Mouse (Mus musculus): ENCODE measurements around the gene Tubgcp6. TPM values are rescaled to one million over a fixed set of nuclear protein-coding genes. Genes with fewer than 3 reads are reported as not detected.

The Tubgcp6 gene
- polyA plus RNA-seq, 1 experiment from 2014 or later, result 27.7 TPM

- no peak for ATAC-seq (ENCODE audit: low FRiP score)
- Histone ChIP-seq H3K9me3 (no peaks in the 10 kb centered on the region), H3K27me3 (no peaks in the 10 kb centered on the region), H3K4me1 (peaks cover 23% of the 10 kb centered on the region), H3K36me3 (replicated peaks) (peaks cover 46% of the 10 kb centered on the region), H3K4me2 (peak overlapping the region; percentile 93; the same call in 1 of the 2 replicates), H3K9ac (no peak overlapping the region), H3K27ac (no peak overlapping the region), H3K4me3 (replicated peaks) (peak overlapping the region; percentile 87; the same call in 1 of the 2 replicates)
- WGBS, result 94% methylated on average over 4 of the region's 4 CpGs
Observed at GRCm38 (mm10) chr15:89090662-89091061, 32.2 kb downstream of the Tubgcp6 start.

- Histone ChIP-seq H3K9me3 (no peaks in the 10 kb centered on the region), H3K4me1 (peaks cover 23% of the 10 kb centered on the region), H3K4me2 (peak overlapping the region; percentile 93), H3K36me3 (replicated peaks) (peaks cover 46% of the 10 kb centered on the region), H3K4me3 (replicated peaks) (peak overlapping the region; percentile 87), H3K27ac (peak overlapping the region; percentile 70), H3K9ac (peak overlapping the region; percentile 90), H3K27me3 (no peaks in the 10 kb centered on the region)
- peak; percentile 63 for ATAC-seq (ENCODE audit: low FRiP score)
- WGBS, result 3% methylated on average over 64 of the region's 68 CpGs
Observed at GRCm38 (mm10) chr15:89089248-89090051, 33.5 kb downstream of the Tubgcp6 start.

GRCm38 (mm10) chr15:89088607-89089247 is 34.2 kb downstream of the Tubgcp6 start, which contains the start of gene Selenoo:
TSS of gene Selenoo (plus strand) at chr15:89089084.
- Histone ChIP-seq H3K27me3 (no peaks in the 10 kb centered on the region), H3K36me3 (replicated peaks) (peaks cover 46% of the 10 kb centered on the region), H3K9me3 (no peaks in the 10 kb centered on the region), H3K4me2 (peak within 1 kb of the TSS; percentile 93), H3K4me1 (peaks cover 23% of the 10 kb centered on the region), H3K27ac (peak within 1 kb of the TSS; percentile 70), H3K4me3 (replicated peaks) (peak within 1 kb of the TSS; percentile 87), H3K9ac (peak within 1 kb of the TSS; percentile 90)
- ATAC-seq (ENCODE audit: low FRiP score), result peak; percentile 96
- WGBS, result 2% methylated on average over 37 of the region's 38 CpGs

GRCm38 (mm10) chr15:89084826-89085225 is 38.1 kb downstream of the Tubgcp6 start:
- Histone ChIP-seq H3K36me3 (replicated peaks) (peaks cover 60% of the 10 kb centered on the region), H3K27ac (no peak overlapping the region), H3K27me3 (no peaks in the 10 kb centered on the region), H3K4me2 (no peak overlapping the region), H3K9me3 (no peaks in the 10 kb centered on the region), H3K9ac (no peak overlapping the region), H3K4me1 (peaks cover 12% of the 10 kb centered on the region), H3K4me3 (replicated peaks) (no peak overlapping the region)
- WGBS, result 90% methylated on average over 2 of the region's 2 CpGs
- no peak for ATAC-seq (ENCODE audit: low FRiP score)

GRCm38 (mm10) chr15:89083906-89084305 is 39.0 kb downstream of the Tubgcp6 start:
- WGBS, result 100% methylated on average over 1 of the region's 1 CpGs
- no peak for ATAC-seq (ENCODE audit: low FRiP score)
- peaks cover 60% of the 10 kb centered on the region for H3K36me3 ChIP-seq (replicated peaks)

GRCm38 (mm10) chr15:89078208-89078836 is 44.6 kb downstream of the Tubgcp6 start:
- H3K27me3 ChIP-seq, result 0 out of 2 replicates have a peak, but pooled peaks cover 2% of the 10 kb centered on the region
- 71% methylated on average over 9 of the region's 9 CpGs for WGBS
- peaks cover 23% of the 10 kb centered on the region for H3K36me3 ChIP-seq (replicated peaks)
- no peak overlapping the region for H3K4me3 ChIP-seq (replicated peaks)
- H3K4me2 ChIP-seq, result no peak overlapping the region
- no peak for ATAC-seq (ENCODE audit: low FRiP score)
- H3K27ac ChIP-seq, result no peak overlapping the region
- no peaks in the 10 kb centered on the region for H3K9me3 ChIP-seq
- H3K9ac ChIP-seq, result no peak overlapping the region; the same call in 1 of the 2 replicates
- H3K4me1 ChIP-seq, result peaks cover 38% of the 10 kb centered on the region

More at GRCm38 (mm10) chr15:89083906-89084305, 39.0 kb downstream of the Tubgcp6 start:
- Histone ChIP-seq H3K9me3 (no peaks in the 10 kb centered on the region), H3K4me1 (peaks cover 8% of the 10 kb centered on the region), H3K4me2 (no peak overlapping the region), H3K4me3 (replicated peaks) (no peak overlapping the region), H3K27me3 (no peaks in the 10 kb centered on the region), H3K9ac (no peak overlapping the region), H3K27ac (no peak overlapping the region)

GRCm38 (mm10) chr15:89076156-89076731 is 46.7 kb downstream of the Tubgcp6 start:
- Histone ChIP-seq H3K4me2 (peak overlapping the region; percentile 75), H3K4me1 (peaks cover 38% of the 10 kb centered on the region), H3K4me3 (replicated peaks) (peak overlapping the region; percentile 88), H3K36me3 (replicated peaks) (peaks cover 2% of the 10 kb centered on the region), H3K9ac (peak overlapping the region; percentile 81), H3K9me3 (no peaks in the 10 kb centered on the region), H3K27ac (peak overlapping the region; percentile 84), H3K27me3 (0 out of 2 replicates have a peak, but pooled peaks cover 4% of the 10 kb centered on the region)
- peak; percentile 50 for ATAC-seq (ENCODE audit: low FRiP score)
- WGBS, result 1% methylated on average over 37 of the region's 39 CpGs

GRCm38 (mm10) chr15:89075478-89076147 is 47.3 kb downstream of the Tubgcp6 start:
- H3K9me3 ChIP-seq, result no peaks in the 10 kb centered on the region
- ATAC-seq (ENCODE audit: low FRiP score), result peak; percentile 93
- H3K9ac ChIP-seq, result peak overlapping the region; percentile 81
- H3K27me3 ChIP-seq, result 0 out of 2 replicates have a peak, but pooled peaks cover 7% of the 10 kb centered on the region
- H3K4me1 ChIP-seq, result peaks cover 38% of the 10 kb centered on the region
- H3K4me2 ChIP-seq, result peak overlapping the region; percentile 75
- H3K36me3 ChIP-seq (replicated peaks), result no peaks in the 10 kb centered on the region
- peak overlapping the region; percentile 88 for H3K4me3 ChIP-seq (replicated peaks)
- peak overlapping the region; percentile 84 for H3K27ac ChIP-seq
- WGBS, result under 1% methylated on average over 49 of the region's 59 CpGs

GRCm38 (mm10) chr15:89074613-89075477 is 48.1 kb downstream of the Tubgcp6 start, which contains the start of gene Trabd:
TSS of gene Trabd (plus strand) at chr15:89075124.
- Histone ChIP-seq H3K4me2 (peak within 1 kb of the TSS; percentile 75), H3K4me1 (peaks cover 38% of the 10 kb centered on the region), H3K9me3 (no peaks in the 10 kb centered on the region), H3K27me3 (peaks cover 13% of the 10 kb centered on the region), H3K36me3 (replicated peaks) (no peaks in the 10 kb centered on the region), H3K9ac (peak within 1 kb of the TSS; percentile 81), H3K27ac (peak within 1 kb of the TSS; percentile 84), H3K4me3 (replicated peaks) (peak within 1 kb of the TSS; percentile 88)
- WGBS, result 19% methylated on average over 11 of the region's 11 CpGs
- ATAC-seq (ENCODE audit: low FRiP score), result no peak; the same call in 1 of the 2 replicates

GRCm38 (mm10) chr15:89073993-89074603 is 48.8 kb downstream of the Tubgcp6 start:
- Histone ChIP-seq H3K4me2 (no peak overlapping the region), H3K27me3 (peaks cover 20% of the 10 kb centered on the region), H3K27ac (no peak overlapping the region), H3K9me3 (no peaks in the 10 kb centered on the region), H3K4me3 (replicated peaks) (no peak overlapping the region), H3K9ac (0 out of 2 replicates have a peak overlapping the region, but pooled peaks have one; percentile 81), H3K4me1 (peaks cover 38% of the 10 kb centered on the region), H3K36me3 (replicated peaks) (no peaks in the 10 kb centered on the region)
- ATAC-seq (ENCODE audit: low FRiP score), result no peak
- WGBS, result 84% methylated on average over 10 of the region's 10 CpGs
